Comparison of ENCODE assay signal across 26 mouse cellular contexts in genomic region chr12:33954931-33955565, GRCm38 (mm10). TPM values are rescaled to one million over a fixed set of nuclear protein-coding genes. Genes with fewer than 3 reads are reported as not detected.
DNase-seq lines count a peak whose midpoint lies in the region; ATAC-seq and TF ChIP-seq lines count a peak whose summit lies in the region.
"Had no signal": no experiment of that assay in that cellular context is flagged by ENCODE, and none has a peak within 500 bp of the region (broad histone marks: within the 10 kb centered on the region; RNA-seq: fewer than 3 reads in every experiment).

No protein-coding gene starts in this region.

- peaks cover 59% of the 10 kb centered on the region for H3K27me3 ChIP-seq in forebrain, postnatal 0 days (ENCODE audit: insufficient read depth, low read length)
- peaks cover 68% of the 10 kb centered on the region for H3K27me3 ChIP-seq in forebrain, embryonic 15.5 days
- peaks cover 64% of the 10 kb centered on the region for H3K27me3 ChIP-seq in midbrain, embryonic 11.5 days (ENCODE audit: control insufficient read depth, insufficient read depth, low read length)
- peaks cover 58% of the 10 kb centered on the region for H3K27me3 ChIP-seq in midbrain, embryonic 15.5 days (replicated peaks)
- H3K27me3 ChIP-seq in embryonic facial prominence, embryonic 13.5 days = peaks cover 24% of the 10 kb centered on the region
- H3K27me3 ChIP-seq in limb, embryonic 15.5 days = peaks cover 28% of the 10 kb centered on the region
- H3K27me3 ChIP-seq: CH12.LX had no signal

- no peak for TF ChIP-seq CTCF in forebrain, postnatal 0 days (IDR thresholded peaks at IDR 0.05; ENCODE audit: low read depth)

- H3K36me3 ChIP-seq in forebrain, postnatal 0 days (ENCODE audit: insufficient read depth) = no peaks in the 10 kb centered on the region
- H3K36me3 ChIP-seq in forebrain, embryonic 15.5 days = no peaks in the 10 kb centered on the region
- H3K36me3 ChIP-seq in midbrain, embryonic 11.5 days (ENCODE audit: control insufficient read depth, insufficient read depth, low read length) = no peaks in the 10 kb centered on the region
- no peaks in the 10 kb centered on the region for H3K36me3 ChIP-seq in midbrain, embryonic 15.5 days (replicated peaks)
- no peaks in the 10 kb centered on the region for H3K36me3 ChIP-seq in embryonic facial prominence, embryonic 13.5 days
- H3K36me3 ChIP-seq in limb, embryonic 15.5 days = no peaks in the 10 kb centered on the region
- H3K36me3 ChIP-seq: embryonic facial prominence, embryonic 15.5 days; heart, embryonic 12.5 days; neural tube, embryonic 13.5 days had no signal

- peak; percentile 69 for DNase-seq in forebrain, postnatal 0 days
- peak; percentile 94 for DNase-seq in midbrain, embryonic 11.5 days (ENCODE audit: low spot score, missing footprints)
- DNase-seq: cerebellum, adult 18-20 months; cerebellum, postnatal 25 days; kidney, adult 2 months; layer of hippocampus, postnatal 36 days; lung, postnatal 10 days; right cerebral cortex, postnatal 25 days had no signal

- no peak overlapping the region for H3K4me2 ChIP-seq in forebrain, postnatal 0 days (ENCODE audit: low read depth)
- H3K4me2 ChIP-seq in forebrain, embryonic 15.5 days (replicated peaks) = no peak overlapping the region
- no peak overlapping the region for H3K4me2 ChIP-seq in midbrain, embryonic 11.5 days
- H3K4me2 ChIP-seq in midbrain, embryonic 15.5 days = no peak overlapping the region
- peak overlapping the region; percentile 76 for H3K4me2 ChIP-seq in embryonic facial prominence, embryonic 13.5 days
- H3K4me2 ChIP-seq in limb, embryonic 15.5 days = peak overlapping the region; percentile 58; the same call in 1 of the 2 replicates

- H3K4me1 ChIP-seq in forebrain, postnatal 0 days (ENCODE audit: insufficient read depth) = no peaks in the 10 kb centered on the region
- peaks cover 17% of the 10 kb centered on the region for H3K4me1 ChIP-seq in forebrain, embryonic 15.5 days
- H3K4me1 ChIP-seq in midbrain, embryonic 11.5 days (ENCODE audit: control insufficient read depth, insufficient read depth, low read length) = peaks cover 19% of the 10 kb centered on the region
- peaks cover 20% of the 10 kb centered on the region for H3K4me1 ChIP-seq in midbrain, embryonic 15.5 days
- peaks cover 9% of the 10 kb centered on the region for H3K4me1 ChIP-seq in embryonic facial prominence, embryonic 13.5 days
- peaks cover 11% of the 10 kb centered on the region for H3K4me1 ChIP-seq in limb, embryonic 15.5 days

- ATAC-seq in forebrain, postnatal 0 days = no peak
- no peak for ATAC-seq in forebrain, embryonic 15.5 days (replicated peaks)
- ATAC-seq in midbrain, embryonic 11.5 days (ENCODE audit: low FRiP score) = no peak
- ATAC-seq in midbrain, embryonic 15.5 days (replicated peaks) = no peak
- ATAC-seq in embryonic facial prominence, embryonic 13.5 days (ENCODE audit: insufficient number of reproducible peaks, insufficient read depth, low FRiP score, low TSS enrichment, low read depth) = no peak
- ATAC-seq in limb, embryonic 15.5 days (ENCODE audit: insufficient number of reproducible peaks, low FRiP score, low TSS enrichment, low read depth) = no peak
- no peak for ATAC-seq in inflammation-experienced regulatory T-cells, adult 6 months

- no peak overlapping the region for H3K4me3 ChIP-seq in forebrain, postnatal 0 days (ENCODE audit: low read depth, low read length)
- H3K4me3 ChIP-seq in forebrain, embryonic 15.5 days = no peak overlapping the region
- no peak overlapping the region for H3K4me3 ChIP-seq in midbrain, embryonic 11.5 days (ENCODE audit: low read depth, low read length)
- H3K4me3 ChIP-seq in midbrain, embryonic 15.5 days = no peak overlapping the region
- peak overlapping the region; percentile 90 for H3K4me3 ChIP-seq in embryonic facial prominence, embryonic 13.5 days
- peak overlapping the region; percentile 78; the same call in 1 of the 2 replicates for H3K4me3 ChIP-seq in limb, embryonic 15.5 days

- no peaks in the 10 kb centered on the region for H3K9me3 ChIP-seq in forebrain, postnatal 0 days (ENCODE audit: low read length)
- no peaks in the 10 kb centered on the region for H3K9me3 ChIP-seq in forebrain, embryonic 15.5 days
- no peaks in the 10 kb centered on the region for H3K9me3 ChIP-seq in midbrain, embryonic 11.5 days (ENCODE audit: control insufficient read depth, low read length)
- H3K9me3 ChIP-seq in midbrain, embryonic 15.5 days = no peaks in the 10 kb centered on the region
- H3K9me3 ChIP-seq in embryonic facial prominence, embryonic 13.5 days = no peaks in the 10 kb centered on the region
- no peaks in the 10 kb centered on the region for H3K9me3 ChIP-seq in limb, embryonic 15.5 days
- H3K9me3 ChIP-seq: embryonic facial prominence, embryonic 15.5 days; heart, embryonic 12.5 days; neural tube, embryonic 13.5 days had no signal

- H3K9ac ChIP-seq in forebrain, postnatal 0 days = no peak overlapping the region
- no peak overlapping the region for H3K9ac ChIP-seq in forebrain, embryonic 15.5 days (replicated peaks)
- H3K9ac ChIP-seq in midbrain, embryonic 11.5 days (ENCODE audit: low read length) = no peak overlapping the region
- no peak overlapping the region for H3K9ac ChIP-seq in midbrain, embryonic 15.5 days
- no peak overlapping the region for H3K9ac ChIP-seq in embryonic facial prominence, embryonic 13.5 days
- H3K9ac ChIP-seq in limb, embryonic 15.5 days = no peak overlapping the region
- H3K9ac ChIP-seq: neural tube, embryonic 13.5 days had no signal

- whole genome bisulfite sequencing in forebrain, postnatal 0 days = 6% methylated on average over 8 of the region's 8 CpGs
- 6% methylated on average over 8 of the region's 8 CpGs for WGBS in forebrain, embryonic 15.5 days
- 6% methylated on average over 8 of the region's 8 CpGs for WGBS in midbrain, embryonic 11.5 days
- 8% methylated on average over 8 of the region's 8 CpGs for WGBS in midbrain, embryonic 15.5 days
- WGBS in embryonic facial prominence, embryonic 13.5 days = 17% methylated on average over 8 of the region's 8 CpGs
- 31% methylated on average over 8 of the region's 8 CpGs for WGBS in limb, embryonic 15.5 days

- no peak overlapping the region for H3K27ac ChIP-seq in forebrain, postnatal 0 days (ENCODE audit: low read depth, low read length)
- no peak overlapping the region for H3K27ac ChIP-seq in forebrain, embryonic 15.5 days (replicated peaks)
- H3K27ac ChIP-seq in midbrain, embryonic 11.5 days (ENCODE audit: low read depth, low read length) = no peak overlapping the region
- H3K27ac ChIP-seq in midbrain, embryonic 15.5 days = no peak overlapping the region
- H3K27ac ChIP-seq in embryonic facial prominence, embryonic 13.5 days = no peak overlapping the region
- no peak overlapping the region for H3K27ac ChIP-seq in limb, embryonic 15.5 days
- H3K27ac ChIP-seq: embryonic facial prominence, embryonic 15.5 days; neural tube, embryonic 13.5 days had no signal

RNA-seq across cellular contexts. Expression of gene Twist1, which starts 2.4 kb away (rescaled TPM):
- total RNA-seq in forebrain, postnatal 0 days (2014; rRNA removed) = 2.5 and 4.1 TPM in 2 replicates
- 0.73 and 0.80 TPM in 2 replicates for polyA plus RNA-seq in forebrain, postnatal 0 days (2015; fragmentation: Nextera tagmentation; extraction: Ambion mirVana)
- 0.63 and 0.74 TPM in 2 replicates for polyA plus RNA-seq in forebrain, embryonic 15.5 days (2015; fragmentation: Nextera tagmentation; extraction: Ambion mirVana)
- 10.2 and 10.7 TPM in 2 replicates for polyA plus RNA-seq in midbrain, embryonic 11.5 days (2014; fragmentation: Nextera tagmentation; extraction: Ambion mirVana)
- 1.2 and 1.5 TPM in 2 replicates for polyA plus RNA-seq in midbrain, embryonic 15.5 days (2015; fragmentation: Nextera tagmentation; extraction: Ambion mirVana)
- 56.1 and 63.1 TPM in 2 replicates for polyA plus RNA-seq in embryonic facial prominence, embryonic 13.5 days (2015; fragmentation: Nextera tagmentation; extraction: Ambion mirVana)
- 27.9 and 43.7 TPM in 2 replicates for polyA plus RNA-seq in limb, embryonic 15.5 days (2015; fragmentation: Nextera tagmentation; extraction: Ambion mirVana)
- polyA plus RNA-seq in inflammation-experienced regulatory T-cells, adult 6 months (2017; shearing (Covaris generic)) = not detected
- total RNA-seq: CH12.LX, MEL had no signal

RNA-seq across cellular contexts. Expression of gene Ferd3l, which starts 26.8 kb away (rescaled TPM):
- total RNA-seq in forebrain, postnatal 0 days (2014; rRNA removed) = 0.48 TPM in 1 of 2 replicates, not detected in the other
- not detected in 2 replicates for polyA plus RNA-seq in forebrain, postnatal 0 days (2015; fragmentation: Nextera tagmentation; extraction: Ambion mirVana)
- polyA plus RNA-seq in forebrain, embryonic 15.5 days (2015; fragmentation: Nextera tagmentation; extraction: Ambion mirVana) = not detected in 2 replicates
- 3.7 and 3.8 TPM in 2 replicates for polyA plus RNA-seq in midbrain, embryonic 11.5 days (2014; fragmentation: Nextera tagmentation; extraction: Ambion mirVana)
- 0.71 and 0.86 TPM in 2 replicates for polyA plus RNA-seq in midbrain, embryonic 15.5 days (2015; fragmentation: Nextera tagmentation; extraction: Ambion mirVana)
- polyA plus RNA-seq in embryonic facial prominence, embryonic 13.5 days (2015; fragmentation: Nextera tagmentation; extraction: Ambion mirVana) = not detected in 2 replicates
- not detected in 2 replicates for polyA plus RNA-seq in limb, embryonic 15.5 days (2015; fragmentation: Nextera tagmentation; extraction: Ambion mirVana)
- polyA plus RNA-seq in inflammation-experienced regulatory T-cells, adult 6 months (2017; shearing (Covaris generic)) = not detected
- total RNA-seq: adrenal gland, postnatal 36 days; CH12.LX; gastrocnemius, postnatal 10 days; heart, postnatal 4 days; layer of hippocampus, adult 18-20 months; layer of hippocampus, postnatal 36 days; MEL had no signal
- polyA plus RNA-seq: embryonic facial prominence, embryonic 15.5 days; frontal cortex, adult 2 months; heart, embryonic 12.5 days; kidney, adult 2 months; liver, embryonic 16.5 days; spleen, adult 2 months; stomach, embryonic 14.5 days had no signal

Comparison
In these comparisons a context has a peak if more than half of its experiments do, and no peak if none do; other contexts are left out.
1. H3K4me2 ChIP-seq: peak in embryonic facial prominence, embryonic 13.5 days (single experiment) and limb, embryonic 15.5 days (single experiment); none in forebrain, postnatal 0 days (single experiment), forebrain, embryonic 15.5 days (single experiment), midbrain, embryonic 11.5 days (single experiment) and midbrain, embryonic 15.5 days (single experiment).
2. H3K4me3 ChIP-seq: peak in embryonic facial prominence, embryonic 13.5 days (single experiment) and limb, embryonic 15.5 days (single experiment); none in forebrain, postnatal 0 days (single experiment), forebrain, embryonic 15.5 days (single experiment), midbrain, embryonic 11.5 days (single experiment) and midbrain, embryonic 15.5 days (single experiment).